Mouse (Mus musculus): ENCODE measurements at regions not wholly inside any gene's neighbourhood (a gene's known extent, or its start where the extent isn't known, plus 50 kb on each side); places are given as distances from the start of the nearest gene placed in this dataset.
A peak's percentile ranks its signal among the peaks of the same experiment; 100 is the strongest.
"Not testable (repeated sequence)": the region's sequence is repeated elsewhere in the genome, so short reads cannot be mapped to it uniquely, and the experiment has no call there.

DNA sequence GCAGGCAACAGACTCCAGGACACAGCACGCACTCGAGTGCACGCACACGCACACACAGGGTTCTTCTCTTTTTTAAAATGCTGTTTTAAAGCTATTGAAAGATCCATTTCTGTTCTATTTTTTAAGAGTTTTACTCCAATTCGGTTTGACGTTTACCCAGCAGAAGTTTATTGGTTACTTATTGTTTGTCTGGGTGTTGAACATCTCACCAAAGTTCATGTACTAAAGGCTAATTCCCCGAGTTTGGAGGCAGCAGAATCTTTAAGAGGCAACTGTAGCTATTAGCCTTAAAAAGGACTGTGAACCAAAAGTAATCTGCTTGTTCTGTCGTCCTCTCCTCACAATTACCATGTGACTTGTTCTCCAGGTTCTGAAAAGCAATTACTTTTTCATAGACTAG lies 263.0 kb upstream of the Nfia start:
- DNase-seq (ENCODE audit: low spot score in 2 of 2): no peak

DNA sequence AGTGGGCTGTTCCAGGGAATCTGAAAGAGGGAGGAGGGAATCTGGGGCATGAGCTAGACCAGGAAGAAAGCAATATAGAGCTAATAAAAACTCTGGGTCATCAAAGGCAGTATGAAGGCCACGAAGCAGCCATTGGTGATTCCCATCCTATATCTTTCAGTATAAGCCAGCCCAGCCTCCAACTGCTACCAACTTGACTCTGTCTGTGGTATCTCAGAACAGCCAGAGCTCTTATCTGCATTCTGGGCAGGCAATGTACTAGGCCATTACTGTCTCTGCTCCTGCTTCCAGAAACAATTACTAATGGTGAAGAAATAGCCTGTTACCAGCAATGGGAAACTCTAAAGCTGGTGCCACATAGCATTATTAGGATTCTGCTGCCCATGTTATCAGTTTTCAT lies 266.8 kb upstream of the Nfia start:
- no peak for DNase-seq (ENCODE audit: low spot score in 2 of 2)

DNA sequence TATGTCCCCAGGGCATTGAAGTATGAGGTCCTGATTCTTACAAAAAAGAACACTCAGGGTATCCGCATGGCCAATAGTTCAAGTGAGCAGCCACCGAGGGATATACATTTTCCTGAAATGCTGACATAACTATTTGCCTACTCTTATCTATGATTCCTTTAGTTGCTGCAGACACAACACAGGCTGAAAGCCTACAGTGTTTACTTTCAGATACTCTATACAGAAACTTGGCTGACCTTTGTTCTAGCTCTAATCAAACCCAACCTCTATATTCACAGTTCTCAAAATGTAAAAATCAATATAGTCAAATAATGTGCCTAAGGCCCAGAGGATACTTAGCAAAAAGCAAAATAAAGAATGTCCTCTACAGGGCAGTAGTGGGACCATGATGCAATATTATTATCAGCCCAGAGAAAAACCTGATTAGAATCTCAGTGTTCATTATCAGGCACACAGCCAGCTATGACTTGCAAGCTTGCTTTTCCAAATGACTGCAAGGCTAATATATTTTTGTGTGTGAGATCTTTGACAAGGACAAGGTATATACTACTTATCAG lies 281.2 kb upstream of the Nfia start:
- DNase-seq (ENCODE audit: low spot score in 2 of 2): no peak

DNA sequence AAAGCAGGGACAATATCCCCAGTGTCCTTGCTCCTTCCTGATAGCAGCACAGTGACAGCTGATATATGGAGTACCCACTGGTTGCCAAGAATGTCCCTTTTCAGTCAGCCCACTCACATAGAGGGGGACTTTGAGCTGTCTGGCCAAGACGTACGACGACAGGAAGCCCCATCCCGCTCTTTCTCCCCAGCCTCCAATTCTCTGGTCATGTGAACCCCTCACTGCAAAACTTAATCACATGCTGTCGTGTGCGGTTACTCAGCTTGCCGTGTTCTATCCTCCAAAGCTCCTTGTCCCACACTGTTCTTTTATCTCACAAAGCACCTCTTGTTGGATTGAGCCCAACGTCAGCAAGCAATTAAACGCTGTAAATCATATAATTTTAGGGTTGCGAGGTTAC lies 286.2 kb upstream of the Nfia start:
- DNase-seq (ENCODE audit: low spot score in 2 of 2): no peak

DNA sequence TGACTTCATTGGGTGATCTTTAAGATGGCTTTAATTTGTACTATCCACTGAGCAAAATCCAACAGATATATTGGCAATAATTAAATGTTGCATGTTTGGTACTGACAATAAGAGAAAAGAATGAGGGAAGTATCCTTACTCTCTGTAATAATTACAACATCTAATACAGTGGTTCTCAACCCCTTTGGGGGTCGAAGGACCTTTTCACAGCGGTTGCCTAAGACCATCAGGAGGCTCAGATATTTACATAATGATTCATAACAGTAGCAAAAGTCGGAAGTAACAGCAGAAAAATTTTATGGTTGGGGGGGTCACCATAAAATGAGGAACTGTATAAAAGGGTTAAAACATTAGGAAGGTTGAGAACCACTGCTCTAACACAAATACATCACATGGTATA lies 287.3 kb upstream of the Nfia start:
- no peak for DNase-seq (ENCODE audit: low spot score in 2 of 2)

DNA sequence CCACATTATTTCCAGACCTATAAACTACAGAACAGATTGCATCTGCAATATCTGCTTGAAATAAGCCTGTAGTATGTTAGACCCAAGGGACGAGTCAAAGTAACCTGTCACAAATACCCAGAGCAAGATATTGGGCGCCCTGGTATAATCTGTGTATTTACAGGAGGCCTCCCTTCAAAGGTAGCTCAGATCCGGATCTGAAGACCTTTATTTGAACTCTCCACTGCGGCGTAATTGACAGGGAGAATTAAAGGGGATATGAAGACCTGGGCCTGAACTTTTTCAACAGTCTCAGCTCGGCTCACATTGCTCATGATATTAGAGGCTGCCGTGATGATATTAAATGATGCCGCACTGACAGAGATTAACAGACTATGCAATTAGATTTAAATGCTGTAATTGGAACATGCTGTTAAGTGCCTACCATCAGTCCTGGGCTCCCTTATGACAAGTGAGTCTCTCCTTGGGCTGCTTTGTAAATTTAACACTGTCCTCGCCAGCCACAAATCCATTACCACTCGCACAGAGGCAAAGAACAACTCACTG lies 289.8 kb upstream of the Nfia start:
- DNase-seq (ENCODE audit: low spot score in 2 of 2): no peak

DNA sequence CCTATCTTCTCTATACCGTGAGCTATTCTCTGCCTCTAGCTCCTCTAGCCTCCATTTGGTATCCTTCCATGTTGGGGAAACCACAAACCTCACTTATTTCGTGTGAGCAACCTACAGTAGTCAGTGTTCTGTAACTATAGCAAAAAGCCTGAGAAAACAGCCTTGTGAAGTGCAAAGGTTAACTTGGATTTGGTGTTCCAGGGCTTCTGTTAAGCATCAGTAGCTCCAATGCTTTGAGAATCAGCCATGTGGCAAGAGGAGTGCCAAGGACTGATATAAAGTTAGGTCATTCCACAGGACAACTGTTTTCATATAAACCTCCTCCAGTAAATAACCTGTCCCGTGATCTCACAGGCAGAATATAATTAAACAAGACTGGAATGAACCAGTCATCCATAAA lies 290.7 kb upstream of the Nfia start:
- no peak for DNase-seq (ENCODE audit: low spot score in 2 of 2)

DNA sequence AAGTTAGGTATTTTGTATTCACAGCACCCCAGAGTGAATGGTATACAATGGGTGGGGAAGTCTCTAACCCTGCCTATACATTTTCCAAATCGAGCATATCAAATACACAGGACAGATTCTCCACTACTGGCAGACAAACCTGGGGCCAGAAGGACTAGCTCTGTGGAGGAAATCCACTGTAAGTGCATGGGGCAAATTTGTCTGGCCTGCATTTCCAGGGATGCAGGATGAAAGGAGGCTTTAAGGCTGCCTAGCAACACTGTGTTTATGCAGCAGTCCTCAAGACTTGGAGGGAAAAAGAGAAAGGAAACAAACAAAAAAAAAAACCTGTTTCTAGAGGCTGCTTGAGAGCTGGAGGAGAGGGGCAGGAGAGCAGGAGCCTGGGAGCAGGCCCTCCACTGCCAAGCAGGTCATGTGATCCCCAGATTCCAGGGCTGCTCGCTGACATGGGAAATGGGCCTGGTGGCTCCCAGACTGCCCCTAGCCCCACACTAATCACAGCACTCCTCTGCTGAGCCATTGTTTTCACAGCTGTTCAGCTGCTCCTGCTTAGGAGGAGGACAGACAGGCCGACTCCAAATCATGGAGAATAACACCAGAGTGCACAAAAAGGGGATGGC lies 293.7 kb upstream of the Gm10192 start:
- peak in 1 of 2 experiments; percentile 2 for DNase-seq (ENCODE audit: low spot score in 2 of 2)

DNA sequence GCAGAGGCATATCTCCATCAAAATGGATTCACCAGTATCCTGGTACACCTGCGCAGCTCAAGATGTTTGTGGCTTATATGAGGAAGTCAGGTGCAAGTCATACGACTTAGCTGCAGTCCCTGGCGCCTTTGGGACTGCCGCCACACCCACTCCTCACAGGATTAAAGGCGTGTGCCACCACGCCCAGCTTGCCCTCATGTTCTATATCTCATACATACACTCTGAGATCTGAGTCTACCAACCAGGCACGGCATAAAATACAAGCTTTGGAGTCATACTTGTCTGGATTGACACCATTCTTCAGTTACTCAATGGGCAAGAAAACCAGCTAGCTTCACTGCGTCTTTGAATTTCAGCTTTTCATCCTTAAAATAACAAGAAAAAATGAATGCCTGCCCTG lies 290.5 kb upstream of the Gm10192 start:
- DNase-seq (ENCODE audit: low spot score in 2 of 2): not testable (repeated sequence)

DNA sequence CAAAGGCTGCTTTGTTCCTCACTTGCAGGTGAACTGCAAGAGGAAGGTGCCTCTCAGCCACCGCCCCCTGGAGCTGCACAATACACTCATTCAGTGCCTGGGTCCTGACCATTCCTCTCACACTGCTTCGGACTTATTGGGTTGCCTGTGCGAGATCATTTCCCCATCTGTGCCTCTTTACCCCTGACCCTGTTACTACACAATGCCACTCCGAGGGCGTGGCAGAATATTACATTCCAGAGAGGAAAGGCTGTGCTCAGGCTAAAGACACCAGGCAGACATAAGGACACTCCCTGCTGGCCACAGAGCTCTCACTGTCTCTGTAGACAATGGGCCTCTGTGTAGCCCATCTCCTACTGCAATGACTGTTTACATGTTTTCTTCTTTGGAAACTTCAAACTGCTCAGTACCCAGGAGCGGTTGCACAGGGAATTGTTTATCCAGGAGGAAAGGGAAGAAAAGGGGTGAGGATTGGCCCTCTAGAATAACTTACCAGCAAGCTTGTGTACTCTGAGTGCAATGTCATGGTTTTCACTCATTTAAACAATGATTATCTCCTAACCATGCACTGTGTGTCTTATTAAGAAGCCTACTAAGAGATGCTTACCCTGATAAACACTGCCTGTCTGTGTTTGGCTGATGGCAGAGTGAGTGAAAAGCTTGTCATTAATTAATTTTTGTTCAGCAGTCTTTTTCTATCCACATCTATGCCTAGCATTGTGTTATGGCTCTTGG lies 283.1 kb upstream of the Gm10192 start:
- DNase-seq (ENCODE audit: low spot score in 2 of 2): no peak

DNA sequence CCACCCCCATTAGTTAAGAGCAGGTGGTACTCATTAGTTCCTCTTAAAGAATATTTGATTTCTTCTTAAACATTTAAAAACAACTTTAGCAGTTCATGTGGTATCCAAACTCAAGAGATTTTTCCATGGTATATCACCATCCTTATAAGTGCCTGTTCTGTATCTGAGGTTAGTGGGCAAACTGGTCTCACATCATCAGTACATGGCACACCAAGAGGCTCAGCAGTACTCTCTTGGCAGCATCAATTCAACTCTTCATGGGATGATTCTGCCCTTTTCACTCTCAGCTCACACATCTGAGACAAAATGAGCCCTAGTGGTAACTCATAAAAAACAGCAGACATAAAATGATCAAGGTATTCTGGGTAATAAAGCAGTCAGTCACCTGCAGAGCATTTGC lies 282.6 kb upstream of the Gm10192 start:
- no peak for DNase-seq (ENCODE audit: low spot score in 2 of 2)

DNA sequence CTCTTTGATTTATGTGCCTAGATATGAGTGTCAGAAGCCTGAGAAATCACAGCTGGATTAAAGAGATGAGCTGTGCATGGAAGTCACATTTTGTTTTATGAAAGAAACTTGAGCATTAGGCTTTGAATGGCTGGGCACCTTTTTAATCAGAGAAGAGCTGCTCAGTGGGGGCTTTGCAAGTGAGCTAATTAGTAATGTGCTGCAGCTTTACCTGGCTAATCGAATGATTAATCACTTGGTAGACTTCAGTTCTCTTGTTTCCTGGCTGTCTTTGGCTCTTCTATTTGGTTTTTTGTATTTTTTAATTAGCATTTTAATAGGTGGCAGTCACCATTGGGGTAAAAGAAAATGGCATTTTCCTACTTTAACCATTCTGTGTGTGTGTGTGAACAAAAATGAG lies 278.2 kb upstream of the Gm10192 start:
- no peak for DNase-seq (ENCODE audit: low spot score in 2 of 2)

DNA sequence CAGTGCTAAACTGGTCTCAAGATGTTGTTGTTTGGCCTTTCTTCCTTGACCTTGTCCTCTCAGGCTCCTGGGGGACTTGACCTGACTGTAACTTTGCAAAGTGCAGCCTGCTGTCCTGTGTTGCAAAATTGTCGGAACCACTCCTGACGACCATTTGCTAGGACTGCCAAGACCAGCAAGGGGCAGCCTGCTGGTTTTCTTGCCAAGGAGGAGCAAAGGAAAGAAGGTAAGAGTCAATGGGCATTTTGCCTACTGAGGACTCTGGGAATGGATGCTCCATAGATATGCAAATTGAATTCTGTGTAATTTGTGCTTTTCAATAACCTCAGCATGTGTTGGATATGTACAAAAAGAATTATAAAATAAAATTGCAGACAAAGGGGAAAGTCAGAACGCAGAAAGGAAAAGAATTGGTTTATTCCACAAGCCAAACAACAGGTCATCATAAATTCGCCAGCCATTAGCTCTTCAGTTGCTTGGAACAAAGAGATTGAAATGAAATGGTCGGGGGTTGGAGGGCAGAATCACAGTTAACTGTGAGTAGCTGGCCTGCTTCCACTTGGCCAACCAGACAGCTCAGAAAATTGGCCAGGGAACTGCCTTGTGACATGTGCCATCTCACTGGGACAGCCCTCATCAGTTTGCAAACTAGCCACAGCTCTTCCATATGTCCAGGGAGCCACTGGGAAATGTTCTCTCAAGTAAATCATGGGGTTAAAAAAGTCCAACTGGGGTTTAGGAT lies 256.5 kb upstream of the Gm10192 start:
- no peak for DNase-seq (ENCODE audit: low spot score in 2 of 2)

DNA sequence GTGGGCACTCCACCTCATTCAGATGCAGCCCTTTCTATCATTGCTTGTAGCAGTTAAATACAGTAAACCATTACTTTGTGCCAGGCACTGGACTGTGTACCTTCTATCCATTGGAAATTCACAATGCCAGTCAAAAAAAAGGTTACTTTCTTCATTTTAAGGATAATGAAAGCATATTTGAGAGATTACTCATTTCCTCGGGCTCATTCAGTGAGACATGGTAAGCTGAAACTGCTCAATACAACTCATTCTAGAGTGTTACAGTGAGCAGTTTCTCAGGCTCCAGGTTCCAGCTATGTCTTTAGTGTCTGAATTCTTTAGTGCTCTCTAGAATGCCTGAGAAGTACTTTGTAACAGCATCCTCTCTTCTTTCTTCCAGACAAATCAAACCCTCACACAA lies 249.7 kb upstream of the Gm10192 start:
- no peak for DNase-seq (ENCODE audit: low spot score in 2 of 2)

DNA sequence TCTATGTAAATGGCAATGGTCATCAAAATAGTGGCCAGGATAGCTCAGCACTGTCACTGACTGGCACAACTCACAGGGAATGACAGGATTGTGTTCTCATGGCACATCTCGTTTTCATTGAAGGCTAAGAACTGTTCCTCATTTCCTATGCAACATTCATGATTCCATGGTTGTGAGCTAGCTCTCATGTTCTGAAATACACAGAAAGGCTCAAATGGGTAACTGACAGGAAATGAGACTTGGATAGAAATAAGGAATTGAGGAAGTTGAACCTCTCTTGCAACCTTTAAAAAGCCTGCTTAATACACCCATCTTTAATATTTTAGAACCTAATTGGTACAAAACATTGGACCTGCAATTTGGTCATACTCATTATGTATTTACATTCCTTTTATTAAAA lies 249.1 kb upstream of the Gm10192 start:
- no peak for DNase-seq (ENCODE audit: low spot score in 2 of 2)

DNA sequence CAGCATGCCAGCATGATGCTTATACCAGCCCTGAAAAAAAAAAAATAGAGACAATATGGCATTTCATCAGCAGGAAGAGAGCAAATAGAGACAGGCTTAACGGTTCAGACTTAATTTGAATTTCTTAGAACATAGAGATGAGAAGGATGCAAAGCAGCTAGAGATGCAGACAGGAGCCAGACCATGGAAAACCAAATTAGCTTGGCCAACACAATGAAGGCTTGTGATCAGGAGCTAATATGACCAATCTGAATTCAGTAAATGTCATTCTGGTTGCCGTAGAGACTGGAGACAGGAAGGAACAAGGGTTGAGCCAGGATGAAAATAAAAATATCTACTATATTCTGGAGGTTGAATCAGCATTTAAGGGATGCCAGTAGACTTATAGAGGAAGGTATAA lies 248.3 kb upstream of the Gm10192 start:
- DNase-seq (ENCODE audit: low spot score in 2 of 2): no peak

DNA sequence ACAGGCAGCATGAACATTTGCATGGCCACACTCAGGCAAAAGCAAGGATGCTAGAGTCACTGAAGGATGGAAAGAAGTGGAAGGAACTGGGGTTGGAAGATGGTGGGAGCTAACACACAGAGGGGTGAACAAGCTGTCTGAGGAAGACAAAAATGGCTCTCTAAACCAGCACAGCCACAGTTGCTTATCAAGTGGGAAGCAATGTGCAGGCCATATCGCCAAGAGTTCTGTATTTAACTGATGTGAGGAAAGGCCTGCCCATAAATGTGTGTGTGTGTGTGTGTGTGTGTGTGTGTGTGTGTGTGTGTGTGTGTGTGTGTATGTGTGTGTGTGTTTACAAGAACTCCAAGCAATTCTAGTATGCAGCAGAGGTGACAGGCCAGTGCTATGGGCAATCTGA lies 236.9 kb upstream of the Gm10192 start:
- DNase-seq (ENCODE audit: low spot score in 2 of 2): no peak

DNA sequence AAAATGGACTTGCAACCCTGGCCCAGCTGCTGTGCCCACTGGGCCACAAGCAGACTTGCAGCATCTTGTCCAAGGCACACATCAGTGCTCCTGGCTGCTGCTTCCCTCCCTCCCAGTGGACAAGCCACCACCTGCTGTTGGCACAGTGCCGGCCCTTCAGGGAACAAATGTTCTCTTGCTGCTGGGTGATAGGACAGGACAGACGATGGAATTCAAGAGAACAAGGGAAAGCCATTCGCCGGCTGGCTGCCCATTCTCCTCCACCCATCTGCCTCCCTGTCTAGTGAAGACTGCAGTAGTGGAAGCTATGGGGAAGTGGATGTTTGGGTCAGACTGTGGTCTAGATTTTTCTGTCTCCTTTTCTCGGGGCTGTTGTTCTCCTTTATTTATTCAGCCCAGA lies 235.7 kb upstream of the Gm10192 start:
- DNase-seq (ENCODE audit: low spot score in 2 of 2): peak in 1 of 2 experiments; percentile 2

DNA sequence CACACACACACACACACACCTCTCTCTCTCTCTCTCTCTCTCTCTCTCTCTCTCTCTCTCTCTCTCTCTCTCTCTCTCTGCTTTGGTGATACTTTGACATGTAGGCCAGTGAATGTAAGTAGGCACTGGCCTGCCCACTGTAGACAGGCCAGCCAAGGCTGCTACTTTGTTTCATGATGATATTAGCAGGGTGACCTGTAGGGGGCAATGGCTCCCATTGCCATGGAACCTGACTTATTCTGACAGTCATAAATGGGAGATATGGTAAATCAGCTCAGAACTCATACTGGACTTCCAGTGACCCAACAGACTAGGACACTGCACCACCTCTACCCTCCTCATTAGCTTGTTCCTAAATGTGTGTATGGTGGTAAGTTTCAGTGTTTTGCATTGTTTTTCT lies 235.0 kb upstream of the Gm10192 start:
- no peak for DNase-seq (ENCODE audit: low spot score in 2 of 2)

DNA sequence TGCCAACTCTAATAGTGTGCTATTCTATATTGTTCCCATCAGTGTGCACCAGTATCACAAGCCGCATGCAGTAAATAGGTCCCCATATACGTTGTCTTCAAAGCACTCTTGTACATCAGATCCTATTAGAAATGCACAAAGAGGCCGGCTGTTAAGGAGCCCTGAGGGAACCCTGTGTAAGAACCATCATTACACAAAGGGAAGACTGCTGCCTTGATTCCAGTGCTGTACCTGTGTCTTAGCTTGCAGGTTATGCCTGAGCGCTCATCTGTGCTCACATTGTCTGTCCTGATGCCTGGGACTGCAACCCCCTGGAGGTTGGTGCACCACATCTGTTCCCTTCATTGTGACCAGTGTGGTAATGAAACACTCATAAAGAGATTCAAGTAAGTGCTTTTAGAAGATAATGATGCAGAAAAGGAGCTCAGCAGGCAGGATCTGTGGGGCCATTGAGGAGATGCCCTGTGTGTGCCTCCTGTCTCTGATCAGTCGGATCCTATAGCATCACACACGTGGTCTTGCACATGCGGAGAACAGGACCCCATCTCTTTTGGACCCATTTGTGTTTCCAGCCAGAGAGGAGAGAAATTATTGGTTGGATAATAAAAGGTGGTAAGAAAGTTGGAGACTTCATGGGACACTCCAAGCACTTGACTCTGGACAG lies 225.8 kb upstream of the Gm10192 start:
- no peak for DNase-seq (ENCODE audit: low spot score in 2 of 2)

DNA sequence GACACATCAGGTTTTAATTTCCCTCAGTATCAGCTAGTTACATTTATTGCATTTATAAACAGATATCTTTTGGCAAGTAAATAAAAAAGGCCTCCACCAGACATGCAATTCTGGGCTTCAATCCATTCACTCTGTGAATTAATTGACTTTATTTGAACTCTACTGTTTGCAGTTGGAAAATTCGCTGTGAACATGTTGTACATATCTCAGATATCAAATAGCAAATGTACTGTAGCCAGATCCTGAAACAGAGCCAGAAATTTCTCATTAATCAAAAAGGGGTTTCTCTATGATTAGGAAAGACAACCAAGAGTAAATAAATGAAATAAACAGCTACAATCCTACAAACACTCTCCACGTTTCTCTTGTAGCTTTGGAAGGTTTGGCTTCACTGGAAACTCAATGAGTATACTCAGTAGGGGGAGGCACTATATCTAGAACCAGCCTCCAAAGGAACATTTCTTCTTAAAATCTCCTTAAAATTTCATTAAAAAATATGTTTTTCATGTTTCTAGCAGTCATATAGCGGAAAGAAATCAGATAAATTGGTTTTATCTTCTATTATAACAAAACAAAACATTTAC lies 211.8 kb upstream of the Gm10192 start:
- DNase-seq (ENCODE audit: low spot score in 2 of 2): no peak
